Mouse (Mus musculus) left cerebral cortex, adult 9 months (tissue): ENCODE measurements around the gene Trim67.
"Not testable (repeated sequence)": the region's sequence is repeated elsewhere in the genome, so short reads cannot be mapped to it uniquely, and the experiment has no call there.

Source experiments
- DNase-seq, 2 experiments: peaks; one replicate each; pipeline ENCODE4 v3.0.0; 2022; ENCODE audit warnings: low spot score in 2 of 2

The Trim67 gene

GRCm38 (mm10) chr8:124831941-124832340 lies 39.0 kb downstream of the Trim67 start:
- DNase-seq, result no peak

- DNase-seq, result no peak
Measured at GRCm38 (mm10) chr8:124833430-124834205, 40.7 kb downstream of the Trim67 start.

- DNase-seq, result no peak
Measured at GRCm38 (mm10) chr8:124835848-124836247, 43.0 kb downstream of the Trim67 start.

GRCm38 (mm10) chr8:124836273-124836672 lies 43.4 kb downstream of the Trim67 start:
- no peak for DNase-seq

GRCm38 (mm10) chr8:124836907-124837306 lies 44.0 kb downstream of the Trim67 start:
- DNase-seq, result no peak

- DNase-seq, result no peak
Measured at GRCm38 (mm10) chr8:124837956-124838355, 45.1 kb downstream of the Trim67 start.

GRCm38 (mm10) chr8:124839371-124839770 lies 46.5 kb downstream of the Trim67 start:
- no peak for DNase-seq

- DNase-seq, result no peak
Measured at GRCm38 (mm10) chr8:124840900-124841299, 48.0 kb downstream of the Trim67 start.

GRCm38 (mm10) chr8:124841775-124842174 lies 48.9 kb downstream of the Trim67 start:
- DNase-seq, result no peak

- not testable (repeated sequence) for DNase-seq
Measured at GRCm38 (mm10) chr8:124842929-124843328, 50.0 kb downstream of the Trim67 start.

- no peak for DNase-seq
Measured at GRCm38 (mm10) chr8:124845131-124845530, 52.2 kb downstream of the Trim67 start.

GRCm38 (mm10) chr8:124845573-124845972 lies 52.7 kb downstream of the Trim67 start:
- no peak for DNase-seq

- no peak for DNase-seq
Measured at GRCm38 (mm10) chr8:124853511-124853910, 60.6 kb downstream of the Trim67 start.

GRCm38 (mm10) chr8:124859466-124859865 lies 66.6 kb downstream of the Trim67 start:
- DNase-seq, result no peak

- DNase-seq, result no peak
Measured at GRCm38 (mm10) chr8:124860188-124860587, 67.3 kb downstream of the Trim67 start.

GRCm38 (mm10) chr8:124862321-124863162 lies 69.7 kb downstream of the Trim67 start, which contains the start of the genes Gnpat and 2810004N23Rik:
TSS of gene Gnpat (plus strand) at chr8:124863033.
TSS of gene 2810004N23Rik (minus strand) at chr8:124863120.
- peak; percentile 61 to 91 for DNase-seq

GRCm38 (mm10) chr8:124863163-124863677 lies 70.3 kb downstream of the Trim67 start:
- DNase-seq, result no peak

GRCm38 (mm10) chr8:124863729-124864128 lies 70.8 kb downstream of the Trim67 start:
- no peak for DNase-seq

GRCm38 (mm10) chr8:124866669-124867068 lies 73.8 kb downstream of the Trim67 start:
- no peak for DNase-seq

GRCm38 (mm10) chr8:124867126-124867525 lies 74.2 kb downstream of the Trim67 start:
- DNase-seq, result no peak

- no peak for DNase-seq
Measured at GRCm38 (mm10) chr8:124869708-124870107, 76.8 kb downstream of the Trim67 start.

GRCm38 (mm10) chr8:124871474-124871873 lies 78.6 kb downstream of the Trim67 start:
- no peak for DNase-seq
